Mouse (Mus musculus): Measurements from ENCODE around the gene Gstcd.

Gene Gstcd

DNA sequence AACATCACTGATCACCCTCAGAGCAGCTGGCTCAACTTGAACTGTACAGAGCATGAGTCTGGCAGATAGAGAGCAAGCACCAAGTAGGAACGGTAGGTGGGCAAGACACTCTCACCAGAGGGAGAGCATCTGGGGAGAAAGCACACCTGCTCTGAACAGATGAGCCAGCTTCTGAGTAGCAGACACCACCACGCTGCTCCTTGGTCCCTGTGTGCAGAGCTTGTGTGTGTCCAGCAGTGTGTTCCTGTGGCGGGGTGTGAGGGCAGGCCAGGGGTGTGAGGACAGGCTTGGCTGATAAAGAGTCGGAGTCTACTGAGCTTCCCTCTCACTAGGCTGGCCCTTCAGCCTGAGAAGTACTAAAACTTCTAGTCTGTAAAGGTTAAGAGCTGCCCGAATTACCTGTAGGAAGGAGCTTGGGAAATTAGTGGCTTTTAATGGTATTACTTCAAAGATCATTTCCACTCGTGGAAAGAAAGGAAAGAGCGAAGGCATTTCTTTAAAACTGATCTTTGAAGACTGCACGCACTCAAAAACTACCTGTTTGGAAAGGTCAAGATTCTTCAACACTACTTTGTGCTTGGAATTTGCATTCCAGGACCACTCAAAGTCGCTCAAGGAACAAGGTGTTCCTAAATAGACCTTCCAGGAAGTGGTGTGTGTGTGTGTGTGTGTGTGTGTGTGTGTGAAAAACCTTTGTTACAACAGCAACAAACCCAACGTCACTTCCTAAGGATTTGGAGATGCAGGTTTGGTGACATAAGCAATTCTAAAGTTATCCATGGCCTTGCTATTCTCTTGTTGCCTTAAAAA lies 151.4 kb downstream of the Gstcd start:
- peak; percentile 10 for DNase-seq (ENCODE audit: low read depth, low spot score)

- DNase-seq (ENCODE audit: low read depth, low spot score) = no peak
Observed at GRCm38 (mm10) chr3:132939006-132939405, 152.8 kb downstream of the Gstcd start.

DNA sequence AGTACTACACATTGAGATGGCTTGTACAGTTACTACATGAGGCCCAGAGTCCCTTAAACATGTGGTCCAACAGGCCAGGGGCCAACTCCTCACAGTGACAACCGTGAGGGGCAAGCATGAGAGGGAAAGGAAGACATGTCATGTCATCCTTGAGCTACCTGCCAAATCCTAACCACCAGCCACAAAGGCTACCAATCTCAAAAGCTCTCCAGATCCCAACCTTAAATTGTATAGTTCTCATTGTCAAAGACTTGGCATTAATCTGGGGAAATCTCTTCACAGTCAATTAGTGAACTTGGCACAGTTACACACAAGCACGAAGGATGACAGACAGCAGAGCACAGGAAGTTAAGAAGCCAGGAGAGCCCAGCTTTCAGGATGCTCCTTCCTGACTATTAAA lies 157.2 kb downstream of the Gstcd start:
- no peak for DNase-seq (ENCODE audit: low read depth, low spot score)

Data from ZHBTc4 (cell line).